20 mouse cellular contexts compared by ENCODE assay signal in genomic region chr4:154699236-154699635, GRCm38 (mm10). TPM values are rescaled to one million over a fixed set of nuclear protein-coding genes. Genes with fewer than 3 reads are reported as not detected.
DNase-seq lines count a peak whose midpoint lies in the region; ATAC-seq lines count a peak whose summit lies in the region.
"Had no signal": no experiment of that assay in that cellular context is flagged by ENCODE, and none has a peak within 500 bp of the region (broad histone marks: within the 10 kb centered on the region; RNA-seq: fewer than 3 reads in every experiment).

No protein-coding gene starts in this region.

- H3K9me3 ChIP-seq in forebrain, embryonic 11.5 days (ENCODE audit: control insufficient read depth, low read length) = no peaks in the 10 kb centered on the region
- no peaks in the 10 kb centered on the region for H3K9me3 ChIP-seq in forebrain, embryonic 10.5 days
- no peaks in the 10 kb centered on the region for H3K9me3 ChIP-seq in liver, embryonic 13.5 days (replicated peaks)
- no peaks in the 10 kb centered on the region for H3K9me3 ChIP-seq in hindbrain, embryonic 10.5 days
- H3K9me3 ChIP-seq: forebrain, embryonic 12.5 days; limb, embryonic 15.5 days; neural tube, embryonic 13.5 days; stomach, embryonic 15.5 days had no signal

- H3K4me2 ChIP-seq in forebrain, embryonic 11.5 days (ENCODE audit: low read depth, low read length, severe bottlenecking) = no peak overlapping the region
- H3K4me2 ChIP-seq in liver, embryonic 13.5 days = no peak overlapping the region
- H3K4me2 ChIP-seq: forebrain, embryonic 12.5 days; limb, embryonic 15.5 days; neural tube, embryonic 13.5 days; stomach, embryonic 15.5 days had no signal

- 92% methylated on average over 8 of the region's 8 CpGs for WGBS in forebrain, embryonic 11.5 days
- WGBS in forebrain, embryonic 10.5 days = 92% methylated on average over 8 of the region's 8 CpGs
- 38% methylated on average over 8 of the region's 8 CpGs for WGBS in liver, embryonic 13.5 days (ENCODE audit: insufficient replicate concordance)
- WGBS in hindbrain, embryonic 10.5 days = 89% methylated on average over 8 of the region's 8 CpGs

- H3K36me3 ChIP-seq in forebrain, embryonic 11.5 days (ENCODE audit: control insufficient read depth, insufficient read depth, low read length) = no peaks in the 10 kb centered on the region
- H3K36me3 ChIP-seq in forebrain, embryonic 10.5 days (replicated peaks) = no peaks in the 10 kb centered on the region
- no peaks in the 10 kb centered on the region for H3K36me3 ChIP-seq in liver, embryonic 13.5 days
- H3K36me3 ChIP-seq in hindbrain, embryonic 10.5 days = no peaks in the 10 kb centered on the region
- H3K36me3 ChIP-seq: forebrain, embryonic 12.5 days; G1E; limb, embryonic 15.5 days; neural tube, embryonic 13.5 days; stomach, embryonic 15.5 days had no signal

- DNase-seq in forebrain, embryonic 11.5 days (ENCODE audit: low spot score) = peak; percentile 26
- no peak for DNase-seq in forebrain, embryonic 10.5 days (ENCODE audit: extremely low spot score, low spot score)
- peak; percentile 28 for DNase-seq in liver, embryonic 13.5 days
- DNase-seq in liver = no peak
- peak; percentile 76 for DNase-seq in brain, adult 2 months (ENCODE audit: low read depth, low spot score)
- DNase-seq in hindbrain, embryonic 10.5 days (ENCODE audit: low spot score) = no peak
- DNase-seq: cerebellum, adult 9-10 months; gastrocnemius, adult 2 months had no signal

- no peaks in the 10 kb centered on the region for H3K27me3 ChIP-seq in forebrain, embryonic 11.5 days (ENCODE audit: control insufficient read depth, insufficient read depth, low read length)
- H3K27me3 ChIP-seq in forebrain, embryonic 10.5 days (ENCODE audit: poor library complexity, severe bottlenecking) = 0 out of 2 replicates have a peak, but pooled peaks cover 11% of the 10 kb centered on the region
- no peaks in the 10 kb centered on the region for H3K27me3 ChIP-seq in liver, embryonic 13.5 days
- no peaks in the 10 kb centered on the region; the same call in 1 of the 2 replicates for H3K27me3 ChIP-seq in hindbrain, embryonic 10.5 days (ENCODE audit: insufficient read depth, poor library complexity, severe bottlenecking)
- H3K27me3 ChIP-seq: forebrain, embryonic 12.5 days; limb, embryonic 15.5 days; stomach, embryonic 15.5 days had no signal

- no peak overlapping the region for H3K27ac ChIP-seq in forebrain, embryonic 11.5 days (ENCODE audit: low read depth, low read length)
- no peak overlapping the region for H3K27ac ChIP-seq in forebrain, embryonic 10.5 days
- H3K27ac ChIP-seq in liver, embryonic 13.5 days = no peak overlapping the region
- no peak overlapping the region for H3K27ac ChIP-seq in hindbrain, embryonic 10.5 days
- H3K27ac ChIP-seq: forebrain, embryonic 12.5 days; gastrocnemius, adult 2 months; limb, embryonic 15.5 days; neural tube, embryonic 13.5 days; stomach, embryonic 15.5 days had no signal

- ATAC-seq in forebrain, embryonic 11.5 days (replicated peaks; ENCODE audit: low FRiP score) = no peak
- ATAC-seq in liver, embryonic 13.5 days (ENCODE audit: low read depth) = peak; percentile 59
- peak; percentile 96 for ATAC-seq in megakaryocyte progenitor cell, adult 5-6 weeks (replicated peaks; ENCODE audit: poor library complexity)
- ATAC-seq in granulocyte monocyte progenitor cell, adult 5-6 weeks (replicated peaks; ENCODE audit: poor library complexity, severe bottlenecking) = no peak
- ATAC-seq: inflammation-experienced regulatory T-cells, adult 6 months had no signal

- no peaks in the 10 kb centered on the region for H3K4me1 ChIP-seq in forebrain, embryonic 11.5 days (replicated peaks; ENCODE audit: control insufficient read depth, insufficient read depth, low read length)
- H3K4me1 ChIP-seq in forebrain, embryonic 10.5 days = peaks cover 28% of the 10 kb centered on the region
- H3K4me1 ChIP-seq in liver, embryonic 13.5 days (replicated peaks) = 0 out of 2 replicates have a peak, but pooled peaks cover 2% of the 10 kb centered on the region
- peaks cover 30% of the 10 kb centered on the region for H3K4me1 ChIP-seq in hindbrain, embryonic 10.5 days (replicated peaks)
- H3K4me1 ChIP-seq: neural tube, embryonic 13.5 days; stomach, embryonic 15.5 days had no signal

- no peak overlapping the region for H3K9ac ChIP-seq in forebrain, embryonic 11.5 days (ENCODE audit: low read length)
- no peak overlapping the region for H3K9ac ChIP-seq in liver, embryonic 13.5 days
- H3K9ac ChIP-seq: forebrain, embryonic 12.5 days; limb, embryonic 15.5 days; neural tube, embryonic 13.5 days; stomach, embryonic 15.5 days had no signal

- H3K4me3 ChIP-seq in forebrain, embryonic 11.5 days (ENCODE audit: low read depth, low read length) = no peak overlapping the region
- no peak overlapping the region for H3K4me3 ChIP-seq in forebrain, embryonic 10.5 days
- H3K4me3 ChIP-seq in liver, embryonic 13.5 days (replicated peaks) = no peak overlapping the region
- H3K4me3 ChIP-seq in hindbrain, embryonic 10.5 days = no peak overlapping the region
- H3K4me3 ChIP-seq: forebrain, embryonic 12.5 days; gastrocnemius, adult 2 months; limb, embryonic 15.5 days; neural tube, embryonic 13.5 days; stomach, embryonic 15.5 days had no signal

RNA-seq across cellular contexts. Expression of gene Actrt2, which starts 31.6 kb away (rescaled TPM):
- not detected in 2 replicates for polyA plus RNA-seq in forebrain, embryonic 11.5 days (2014; fragmentation: Nextera tagmentation; extraction: Ambion mirVana)
- not detected in 2 replicates for polyA plus RNA-seq in forebrain, embryonic 10.5 days (2016; fragmentation: Nextera tagmentation; extraction: Ambion mirVana)
- not detected in 2 replicates for polyA plus RNA-seq in liver, embryonic 13.5 days (2015; fragmentation: Nextera tagmentation; extraction: Ambion mirVana)
- not detected in 2 replicates for total RNA-seq in megakaryocyte progenitor cell, adult 5-6 weeks (2015)
- total RNA-seq in megakaryocyte progenitor cell, adult 5-6 weeks (2017) = not detected in 2 replicates
- not detected in 2 replicates for total RNA-seq in granulocyte monocyte progenitor cell, adult 5-6 weeks (2014; fragmentation: Nextera tagmentation)
- not detected in 2 replicates for total RNA-seq in granulocyte monocyte progenitor cell, adult 5-6 weeks (2017)
- polyA plus RNA-seq in hindbrain, embryonic 10.5 days (2016; fragmentation: Nextera tagmentation; extraction: Ambion mirVana) = not detected in 2 replicates
- total RNA-seq: G1E; gastrocnemius, adult 2 months; midbrain, postnatal 0 days had no signal
- polyA plus RNA-seq: brain, embryonic 14.5 days; forebrain, embryonic 12.5 days; G1E; heart, embryonic 14.5 days; inflammation-experienced regulatory T-cells, adult 6 months; kidney, embryonic 16.5 days; limb, embryonic 15.5 days; midbrain, postnatal 0 days; neural tube, embryonic 13.5 days; stomach, embryonic 15.5 days had no signal

Comparison
In these comparisons a context has a peak if more than half of its experiments do, and no peak if none do; other contexts are left out.
1. DNase-seq: peak in forebrain, embryonic 11.5 days (single experiment), liver, embryonic 13.5 days (single experiment) and brain, adult 2 months (single experiment); none in forebrain, embryonic 10.5 days (single experiment), liver (single experiment) and hindbrain, embryonic 10.5 days (single experiment).
2. ATAC-seq: peak in liver, embryonic 13.5 days (single experiment) and megakaryocyte progenitor cell, adult 5-6 weeks (single experiment); none in forebrain, embryonic 11.5 days (single experiment) and granulocyte monocyte progenitor cell, adult 5-6 weeks (single experiment).